Mouse (Mus musculus): Measurements from ENCODE around the gene Hk2.

Hk2 gene

DNA sequence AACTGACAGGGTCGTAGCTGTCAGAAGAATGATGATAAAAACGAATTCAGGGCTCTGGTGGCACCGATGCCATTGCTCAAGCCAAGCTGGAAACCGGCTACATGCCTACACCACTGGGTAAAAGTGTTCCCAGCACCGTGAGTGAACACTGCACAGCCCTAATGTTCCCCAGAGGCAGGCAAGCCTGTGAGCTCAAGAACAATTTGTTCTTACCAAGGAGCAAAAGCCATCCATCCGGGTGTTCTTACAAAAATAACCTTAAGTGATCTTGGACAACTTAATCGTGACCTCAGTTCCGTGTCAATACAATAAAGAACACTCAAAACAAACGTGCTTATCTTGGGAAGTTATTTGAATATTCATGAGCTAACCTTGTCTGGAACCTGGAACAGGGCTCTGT is 3.2 kb downstream of the Hk2 start:
- in situ Hi-C loops (cut with MboI, MseI), result loop anchor here (5.0 kb wide), 1 partner anchor 119 kb away; no protein-coding TSS in a partner anchor

DNA sequence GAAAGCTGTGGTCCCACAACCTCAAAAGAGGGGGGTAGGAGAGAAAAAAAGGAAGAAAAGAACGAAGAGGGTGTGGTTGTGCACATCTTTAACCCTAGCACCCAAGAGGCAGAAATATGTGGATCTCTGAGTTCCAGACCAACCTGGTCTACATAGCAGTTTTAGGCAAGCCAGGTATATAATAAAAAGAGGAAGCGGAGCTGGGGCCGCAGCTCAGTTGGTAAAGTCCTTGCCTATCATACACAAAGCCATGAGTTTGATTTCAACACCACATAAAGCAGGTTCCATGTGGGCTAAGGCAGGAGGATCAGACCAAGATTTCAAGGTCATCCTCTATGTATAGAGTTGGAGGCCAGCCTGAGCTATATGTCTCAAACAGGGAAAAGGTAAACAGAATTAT is 4.0 kb downstream of the Hk2 start:
- in situ Hi-C loops (cut with MboI, MseI), result loop anchor here (5.0 kb wide), 1 partner anchor 118 kb away; no protein-coding TSS in a partner anchor

DNA sequence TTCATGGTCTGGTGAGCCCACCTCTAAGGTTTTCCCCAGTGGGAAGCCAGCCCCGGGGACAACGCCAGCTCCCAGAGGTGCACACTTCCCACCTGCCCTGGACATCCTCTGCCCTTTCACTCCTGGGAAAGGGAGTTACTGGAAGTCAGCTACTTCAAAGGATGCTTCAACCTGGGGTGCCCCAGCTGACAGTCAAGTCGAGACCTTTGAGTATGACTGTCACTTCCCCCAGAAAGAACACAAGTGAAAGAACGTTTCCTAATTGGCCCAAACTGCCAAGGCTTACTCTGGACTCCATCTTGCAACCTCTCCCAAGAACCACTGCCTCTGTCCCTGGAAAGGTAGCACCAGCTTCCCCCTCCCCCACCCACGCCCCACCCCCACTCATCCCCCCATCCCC is 4.5 kb downstream of the Hk2 start:
- in situ Hi-C loops (cut with MboI, MseI), result loop anchor here (5.0 kb wide), 1 partner anchor 117 kb away; no protein-coding TSS in a partner anchor

DNA sequence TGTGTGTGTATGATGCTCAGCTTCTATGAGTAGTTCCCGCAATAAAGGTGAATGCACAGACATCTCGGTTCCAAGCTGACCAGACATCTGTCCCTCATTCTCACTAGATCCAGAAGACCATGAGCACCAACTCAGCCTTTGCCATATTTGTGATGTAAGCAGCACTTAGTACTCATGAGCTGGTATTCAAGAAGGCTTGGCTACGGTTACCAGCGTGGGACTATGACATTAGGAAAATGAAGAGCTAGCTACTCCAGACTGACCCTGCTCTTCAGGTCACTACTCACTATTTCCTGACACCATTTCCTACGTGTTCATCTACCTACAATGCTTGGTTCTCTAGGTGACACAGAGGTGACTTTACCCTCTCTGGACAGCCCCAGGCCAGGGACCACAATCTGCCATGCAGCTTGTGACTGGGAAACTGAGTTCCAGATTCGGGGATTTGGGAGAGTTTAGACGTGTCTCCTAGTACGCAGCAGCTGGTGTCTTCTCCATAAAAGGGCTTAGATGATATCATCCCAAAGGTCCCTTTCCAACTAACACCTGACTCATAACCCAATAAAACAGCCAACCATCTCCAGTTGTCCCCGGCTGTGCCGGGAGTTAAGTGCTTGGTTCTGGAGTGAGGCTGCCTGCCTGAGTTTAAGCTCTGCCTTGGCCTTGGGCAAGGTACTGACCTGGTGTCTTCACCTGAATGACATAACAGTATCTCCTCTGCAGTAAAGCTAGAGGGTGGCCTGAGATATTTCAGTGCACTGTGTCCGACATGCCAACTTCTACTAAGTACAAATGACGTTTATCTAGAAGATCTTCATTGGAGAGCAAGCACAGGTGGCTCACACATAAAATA is 6.3 kb downstream of the Hk2 start:
- in situ Hi-C loops (cut with MboI, MseI), result no loop called here

DNA sequence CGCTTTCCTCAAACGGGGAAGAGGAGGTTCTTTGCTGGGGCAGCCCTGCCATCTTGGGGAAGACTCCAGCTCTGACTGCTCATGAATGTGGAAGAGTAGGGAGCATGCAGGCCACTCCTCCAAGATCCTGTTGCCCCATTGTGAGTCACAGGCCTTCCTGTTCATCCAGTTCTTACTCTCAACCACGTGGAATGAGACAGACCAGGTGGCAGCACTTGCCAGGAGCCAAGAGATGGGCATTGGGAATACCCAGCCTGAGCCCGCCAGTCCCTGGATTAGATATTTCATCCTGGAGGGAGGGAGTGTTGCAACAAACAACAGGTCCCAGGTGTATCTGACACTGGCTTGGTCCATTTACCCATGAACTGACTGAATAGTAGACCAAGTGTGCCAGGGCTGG is 7.6 kb downstream of the Hk2 start:
- in situ Hi-C loops (cut with MboI, MseI), result no loop called here

DNA sequence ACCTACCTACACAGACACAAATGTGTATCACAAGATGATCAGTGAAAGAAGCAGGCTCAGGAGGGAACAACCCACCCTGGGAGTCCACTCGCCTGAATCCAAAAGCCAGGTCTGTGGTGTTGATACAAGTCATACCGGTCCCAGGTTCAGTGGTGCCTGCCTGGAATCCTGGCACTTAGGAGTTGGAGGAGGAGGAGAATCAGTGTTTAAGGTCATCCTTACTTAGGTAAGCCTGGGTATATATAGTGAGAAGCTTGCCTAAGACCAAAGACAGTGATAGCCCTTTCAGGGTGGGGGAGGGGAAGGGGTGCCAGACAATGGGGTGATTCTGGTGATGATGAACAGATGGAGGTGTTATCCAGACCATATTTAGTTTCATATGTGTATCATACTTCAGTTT is 9.0 kb downstream of the Hk2 start:
- in situ Hi-C loops (cut with MboI, MseI), result no loop called here

DNA sequence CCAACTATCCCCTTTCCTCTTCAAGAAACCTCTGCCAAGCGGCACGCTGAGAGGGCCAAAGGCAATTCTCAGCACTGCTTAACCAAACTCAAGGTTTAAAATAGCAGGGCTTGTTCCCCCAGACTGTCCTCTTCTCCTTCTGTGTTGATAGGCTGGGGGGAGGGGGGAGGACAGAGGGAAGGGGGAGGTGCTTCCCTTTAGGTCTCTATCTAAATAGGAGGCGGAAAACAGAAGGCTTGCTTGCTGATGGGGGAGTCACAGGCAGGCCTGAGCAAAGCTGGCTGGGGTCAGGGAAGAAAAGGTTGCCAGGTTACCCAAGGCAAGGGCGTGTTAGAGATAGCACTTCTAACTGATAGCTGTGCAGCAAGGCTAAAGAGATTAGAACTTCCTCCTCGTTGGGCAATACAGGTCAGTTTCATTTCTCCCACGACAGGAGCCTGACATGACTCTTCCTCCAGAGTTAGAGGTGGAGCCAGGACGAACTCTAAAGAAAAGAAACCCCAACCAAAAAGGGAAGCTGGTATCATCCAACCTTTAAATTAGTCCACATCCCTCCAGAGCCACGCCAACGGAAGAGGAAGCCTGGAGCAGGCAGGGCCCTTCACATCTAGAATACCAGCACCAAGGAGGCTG is 10.3 kb downstream of the Hk2 start:
- in situ Hi-C loops (cut with MboI, MseI), result no loop called here

DNA sequence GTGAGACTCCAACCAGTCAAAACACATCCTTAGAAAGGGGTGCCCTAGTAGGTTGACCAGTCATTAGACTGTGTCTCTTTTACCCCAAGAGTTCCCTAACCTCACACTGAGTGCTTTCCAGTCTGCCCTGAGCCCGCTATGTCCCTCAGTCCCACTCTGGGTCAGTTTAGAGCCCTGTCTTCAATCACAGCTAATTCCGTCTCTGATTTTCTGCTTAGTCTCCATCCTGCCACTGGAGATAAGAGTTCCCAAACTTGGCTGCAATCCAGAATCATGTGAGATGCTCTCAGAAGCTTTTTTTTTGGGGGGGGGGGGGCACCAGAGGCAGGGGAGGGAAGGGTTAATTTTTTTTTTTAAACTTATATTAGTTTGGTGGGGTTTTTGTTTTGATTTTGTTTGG is 11.5 kb downstream of the Hk2 start:
- in situ Hi-C loops (cut with MboI, MseI), result no loop called here

DNA sequence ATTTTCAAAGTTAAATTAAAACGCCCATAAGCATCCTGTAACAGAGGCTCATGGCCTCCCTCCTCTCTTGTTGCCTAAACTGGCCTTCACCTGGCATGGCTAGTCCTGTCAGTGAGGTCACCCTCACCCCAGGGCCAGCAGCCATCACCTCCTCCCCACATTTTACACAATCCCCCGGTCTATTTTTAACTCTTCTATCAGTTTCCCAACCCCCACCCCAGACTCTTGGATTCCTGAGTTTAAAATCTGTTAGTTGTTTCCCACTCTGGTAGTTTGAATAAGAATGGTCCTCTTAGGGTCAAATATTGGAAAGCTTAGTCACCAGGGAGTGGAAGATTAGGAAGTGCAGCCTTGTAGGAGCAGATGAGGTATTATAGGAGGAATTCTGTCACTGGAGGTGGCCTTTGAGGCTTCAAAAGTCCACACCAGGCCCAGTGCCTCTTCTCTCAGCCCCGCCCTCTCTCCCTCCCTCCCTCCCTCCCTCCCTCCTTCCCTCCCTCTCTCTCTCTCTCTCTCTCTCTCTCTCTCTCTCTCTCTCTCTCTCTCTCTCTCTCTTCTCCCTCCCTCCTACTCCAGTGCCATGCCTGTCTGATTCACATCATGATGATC is 13.4 kb downstream of the Hk2 start:
- in situ Hi-C loops (cut with MboI, MseI), result no loop called here

DNA sequence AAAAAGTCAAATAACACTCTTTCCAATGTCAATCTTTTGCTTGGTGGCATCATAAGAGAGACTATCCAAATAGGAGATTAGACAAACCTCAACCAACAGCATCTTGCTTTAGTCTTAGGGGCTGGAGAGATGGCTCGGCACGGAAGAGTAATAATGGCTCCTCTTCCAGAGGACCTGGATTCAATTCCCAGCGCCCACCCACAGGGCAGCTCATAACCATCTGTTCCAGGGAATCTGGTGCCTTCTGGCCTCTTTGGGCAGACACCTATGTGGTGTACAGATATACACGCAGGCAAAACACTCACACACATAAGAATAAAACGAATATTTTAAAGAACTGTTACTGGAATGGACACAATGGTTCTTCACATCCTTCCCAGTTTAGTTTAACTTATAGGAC is 15.0 kb downstream of the Hk2 start:
- in situ Hi-C loops (cut with MboI, MseI), result no loop called here

DNA sequence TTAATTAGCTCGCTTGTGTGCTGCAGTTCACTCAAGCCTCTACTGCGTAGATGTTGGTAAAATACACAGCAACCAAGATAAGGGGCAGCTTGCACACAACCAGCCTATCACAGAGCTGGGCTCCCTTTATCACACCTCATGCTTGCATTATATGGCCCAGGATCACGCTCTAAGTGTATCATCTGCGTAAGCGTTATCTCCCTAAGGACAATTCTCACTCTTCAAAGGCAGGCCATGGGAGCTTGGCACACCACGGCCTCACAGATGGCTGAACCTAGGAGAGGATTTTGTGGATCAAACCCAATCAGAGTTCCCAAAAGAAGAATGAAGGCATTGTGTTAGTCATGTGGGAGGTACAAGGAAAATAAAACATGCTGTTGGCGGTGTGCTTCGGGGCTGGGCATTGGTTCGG is 17.4 kb downstream of the Hk2 start:
- in situ Hi-C loops (cut with MboI, MseI), result no loop called here

DNA sequence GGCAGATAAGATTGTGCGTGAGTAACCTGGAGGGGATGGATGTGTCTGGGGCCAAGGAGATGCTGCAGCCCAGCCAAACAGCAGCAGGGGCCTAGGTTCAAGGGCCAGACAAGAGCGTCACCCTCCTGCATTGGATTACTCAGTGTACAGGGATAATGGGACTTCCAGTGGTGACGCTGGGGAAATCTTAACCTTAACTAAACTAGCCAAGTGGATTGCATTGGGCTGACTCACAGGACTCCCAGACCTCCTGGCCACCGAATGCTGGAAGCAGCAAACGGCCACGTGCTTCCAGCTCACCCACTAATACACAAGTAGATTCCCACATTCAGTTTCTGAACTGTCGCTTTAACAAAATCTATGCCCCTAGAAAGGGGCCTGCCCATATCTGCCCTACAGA is 18.0 kb downstream of the Hk2 start:
- in situ Hi-C loops (cut with MboI, MseI), result no loop called here

DNA sequence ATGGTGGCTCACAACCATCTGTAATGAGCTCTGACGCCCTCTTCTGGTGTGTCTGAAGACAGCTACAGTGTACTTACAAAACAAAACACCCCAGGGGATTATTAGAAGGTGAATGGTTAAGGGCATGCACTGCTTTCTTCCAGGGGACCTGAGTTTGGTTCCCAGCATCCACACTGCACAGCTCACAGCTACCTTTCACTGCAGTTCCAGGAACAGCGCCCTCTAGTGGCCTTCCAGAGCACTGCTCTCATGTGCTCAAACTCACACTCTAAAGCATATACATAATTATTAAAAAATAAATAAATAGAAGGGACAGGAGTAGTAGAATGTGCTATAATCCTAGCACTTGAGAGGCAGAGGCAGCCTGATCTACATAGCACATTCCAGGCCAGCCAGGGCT is 18.9 kb downstream of the Hk2 start:
- in situ Hi-C loops (cut with MboI, MseI), result no loop called here

DNA sequence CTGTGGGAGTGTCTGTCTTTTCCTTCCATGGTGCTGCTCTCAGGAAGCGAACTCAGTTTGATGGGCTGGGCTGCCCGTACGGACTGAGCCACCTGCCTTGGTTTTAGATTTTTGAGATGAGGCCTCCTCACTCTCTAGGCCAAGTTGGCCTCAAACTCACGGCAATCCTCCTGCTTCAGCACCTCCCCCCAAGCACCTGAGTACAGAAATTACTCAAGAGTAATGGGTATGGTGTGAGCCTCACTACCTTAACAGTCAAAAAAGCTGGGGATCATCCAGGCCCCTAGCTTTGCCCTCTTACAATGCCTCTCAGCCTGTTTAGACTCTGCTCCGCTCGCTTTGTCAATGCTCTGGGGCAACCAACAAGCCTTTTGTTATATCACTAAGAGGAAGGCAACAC is 19.5 kb downstream of the Hk2 start:
- in situ Hi-C loops (cut with MboI, MseI), result no loop called here

DNA sequence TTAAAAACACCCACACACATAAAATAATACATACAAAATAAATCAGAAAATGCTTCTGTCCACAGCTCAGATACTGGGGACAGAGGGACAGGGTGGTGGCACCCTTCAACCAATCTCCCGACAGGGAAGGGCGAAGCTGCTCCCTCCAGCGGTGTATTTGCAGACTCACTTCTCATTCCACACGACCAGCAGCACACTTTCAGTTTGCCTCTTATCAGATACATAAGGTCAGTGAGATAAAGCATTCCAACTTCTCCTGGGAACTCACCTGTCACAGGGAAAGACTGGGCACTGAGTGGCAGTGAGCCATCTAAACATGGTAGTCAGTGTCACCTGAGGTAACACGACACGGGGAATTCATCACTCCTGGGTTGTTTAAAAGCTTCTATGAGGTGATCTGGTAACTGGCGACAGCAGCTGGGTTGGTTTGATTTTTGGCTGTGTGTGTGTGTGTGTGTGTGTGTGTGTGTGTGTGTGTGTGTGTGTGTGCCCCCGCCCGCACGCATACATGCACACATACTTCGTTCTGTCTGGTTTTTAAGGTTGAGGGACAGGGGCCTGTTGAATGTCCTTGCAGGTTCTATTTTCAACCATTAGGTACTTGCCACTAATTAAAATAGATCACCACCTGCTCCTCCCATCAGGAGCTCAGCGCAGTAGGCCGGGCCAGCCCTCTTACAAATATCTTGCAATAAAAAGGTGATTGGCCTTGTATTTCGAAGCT is 20.5 kb downstream of the Hk2 start:
- in situ Hi-C loops (cut with MboI, MseI), result no loop called here

DNA sequence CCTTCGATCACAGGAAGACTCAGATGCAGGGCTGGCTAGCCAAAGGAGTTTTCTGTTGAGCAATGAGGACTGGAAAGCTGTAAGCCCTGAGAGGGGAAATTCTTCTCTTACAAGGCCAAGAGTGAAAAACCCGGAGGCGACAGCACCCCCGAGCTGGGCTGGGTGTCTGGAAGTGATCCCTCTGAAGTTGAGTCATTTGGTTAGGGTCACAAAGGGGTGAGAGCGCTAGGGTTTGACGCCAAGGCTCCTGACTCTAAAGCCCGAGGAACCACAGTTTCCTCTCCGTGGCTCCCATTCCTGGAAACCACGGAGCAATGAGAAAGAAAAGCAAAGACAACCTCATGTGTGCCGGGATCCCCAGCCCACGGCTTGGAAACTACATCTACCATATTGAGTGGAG is 21.2 kb downstream of the Hk2 start:
- in situ Hi-C loops (cut with MboI, MseI), result no loop called here

DNA sequence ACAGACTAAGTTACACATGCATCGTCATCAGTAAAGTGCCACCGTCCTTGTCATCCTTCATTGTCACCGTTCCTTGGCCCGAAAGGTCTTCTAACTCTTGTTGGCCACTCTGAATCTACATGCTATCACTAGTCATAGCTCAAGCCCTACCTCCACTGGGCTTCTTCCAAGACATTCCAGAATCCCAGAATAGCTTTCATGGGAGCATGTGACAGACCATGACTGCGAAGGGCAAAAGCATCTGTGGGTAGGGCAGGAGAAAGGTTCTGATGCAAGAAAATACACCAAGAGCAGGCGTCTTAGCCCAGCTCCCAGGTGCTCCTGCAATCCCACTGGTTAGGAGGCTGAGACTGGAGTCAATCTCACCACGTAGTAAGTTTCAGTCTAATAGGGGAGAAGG is 22.5 kb downstream of the Hk2 start:
- in situ Hi-C loops (cut with MboI, MseI), result no loop called here

DNA sequence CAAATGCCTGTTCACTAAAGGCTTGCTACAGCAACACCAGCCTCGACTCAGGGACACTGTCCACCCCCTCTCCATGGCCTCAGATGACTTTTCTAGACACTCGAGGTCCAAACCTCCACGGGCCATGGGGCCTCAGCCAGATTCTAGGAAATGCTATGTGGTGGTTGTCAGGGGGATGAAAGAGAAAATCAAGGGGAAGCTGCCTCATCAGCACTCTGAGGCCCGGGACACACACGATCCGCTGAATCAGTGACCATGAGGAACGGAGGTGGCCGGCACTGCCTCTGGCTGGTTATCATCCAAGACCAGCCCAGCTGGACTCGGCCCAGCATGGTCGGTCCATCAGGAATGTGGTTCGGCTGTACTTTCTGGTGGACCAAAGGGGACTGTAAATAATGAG is 23.2 kb downstream of the Hk2 start:
- in situ Hi-C loops (cut with MboI, MseI), result no loop called here

DNA sequence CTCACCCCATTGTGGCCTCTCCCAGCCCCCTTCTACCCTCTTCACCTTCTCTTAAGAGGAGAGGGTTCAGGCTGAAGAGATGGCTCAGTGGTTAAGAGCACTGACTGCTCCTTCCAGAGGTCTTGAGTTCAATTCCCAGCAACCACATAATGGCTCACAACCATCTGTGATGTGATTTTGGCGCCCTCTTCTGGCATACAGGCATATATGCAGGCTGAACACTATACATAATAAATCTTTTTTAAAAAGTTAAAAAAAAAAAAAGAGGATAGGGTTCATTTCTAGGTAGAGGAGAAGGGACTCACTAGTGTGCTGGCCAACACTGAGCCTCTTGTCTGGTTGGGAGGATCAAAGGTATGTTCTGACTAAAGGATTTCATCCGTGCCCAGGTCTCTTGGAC is 24.2 kb downstream of the Hk2 start:
- in situ Hi-C loops (cut with MboI, MseI), result no loop called here

DNA sequence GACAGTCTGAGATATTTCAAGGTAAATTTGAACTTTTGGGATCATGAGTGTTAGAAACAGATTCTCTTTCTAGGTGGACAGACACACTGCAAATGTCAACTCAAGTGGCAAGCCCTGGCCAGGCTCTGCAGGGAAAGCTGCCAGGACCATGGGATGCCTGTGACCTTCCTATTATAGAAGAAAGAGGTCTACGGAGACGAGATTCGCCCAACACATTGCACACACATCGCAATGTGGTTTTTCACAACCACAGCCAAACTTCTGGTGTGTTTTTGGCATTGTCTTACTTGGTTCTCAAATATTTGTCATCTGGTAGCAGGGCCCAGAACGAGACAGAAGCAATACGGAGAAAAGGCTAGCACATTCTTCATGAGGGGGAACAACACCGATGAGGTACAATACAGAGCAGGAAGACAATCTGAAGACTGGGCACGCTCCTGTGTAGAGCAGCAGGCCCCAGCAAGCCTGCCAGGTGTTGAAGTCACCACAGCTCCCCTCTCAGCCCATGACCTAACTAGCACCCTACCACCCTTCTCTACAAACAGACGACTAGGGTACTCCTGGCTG is 26.1 kb downstream of the Hk2 start:
- in situ Hi-C loops (cut with MboI, MseI), result loop anchor here (10.0 kb wide), 2 partner anchors 137 to 357 kb away; partner anchors contain the start of genes Ccdc142, Gm42688 and Mrpl53

DNA sequence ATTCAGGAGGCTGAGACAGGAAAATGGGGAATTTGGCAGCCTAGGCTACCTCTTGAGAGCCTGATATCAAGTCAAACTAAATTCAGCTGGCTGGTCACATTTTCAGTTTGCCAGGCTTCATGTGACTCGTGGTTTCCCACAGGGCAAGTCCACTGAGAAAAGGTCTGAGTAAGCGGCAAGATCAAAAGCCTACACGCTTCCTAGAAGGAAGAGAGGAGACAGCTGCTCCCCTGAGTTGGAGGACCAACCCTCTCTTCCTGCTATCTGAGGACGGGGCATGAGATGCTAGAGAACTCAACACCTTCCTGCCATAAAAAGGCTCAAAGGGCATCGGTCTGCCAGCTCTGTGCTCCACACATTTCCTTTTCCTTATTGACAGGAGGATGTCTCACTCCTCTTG is 27.2 kb downstream of the Hk2 start:
- in situ Hi-C loops (cut with MboI, MseI), result loop anchor here (10.0 kb wide), 2 partner anchors 138 to 358 kb away; partner anchors contain the start of genes Ccdc142, Gm42688 and Mrpl53

All from regulatory T cell (primary cell).